Mouse (Mus musculus) midbrain, embryonic 11.5 days (tissue): ENCODE data around the gene Dock1. TPM values are rescaled to one million over a fixed set of nuclear protein-coding genes. Genes with fewer than 3 reads are reported as not detected.

Experiments used
- ATAC-seq: fragments of 200-750 bp; cut with Nextera tagmentation; 2 replicates; pipeline ENCODE4 v1.8.0; 2017; ENCODE audit warnings: moderate TSS enrichment, moderate library complexity; ENCODE audit not compliant: low FRiP score
- DNase-seq: peaks from one replicate; pipeline ENCODE4 v3.0.0; 2015; ENCODE audit warnings: low spot score; ENCODE audit errors: missing footprints
- H3K27ac ChIP-seq: fragments of 300-500 bp; sonication (generic); 2 replicates; pipeline ENCODE4 v1.5.1; 2014; ENCODE audit warnings: low read depth, low read length
- H3K27me3 ChIP-seq: fragments of 300-500 bp; sonication (generic); 2 replicates; pipeline ENCODE4 v1.6.1; 2014; ENCODE audit warnings: mild to moderate bottlenecking, low read length, moderate library complexity, mixed read lengths; ENCODE audit not compliant: control insufficient read depth, insufficient read depth
- H3K36me3 ChIP-seq: fragments of 300-500 bp; sonication (generic); 2 replicates; pipeline ENCODE4 v1.6.1; 2014; ENCODE audit warnings: mild to moderate bottlenecking, low read length, moderate library complexity, mixed read lengths; ENCODE audit not compliant: control insufficient read depth, insufficient read depth
- H3K4me1 ChIP-seq: fragments of 300-500 bp; sonication (generic); 2 replicates; pipeline ENCODE4 v1.6.1; 2014; ENCODE audit warnings: low read length; ENCODE audit not compliant: control insufficient read depth, insufficient read depth
- H3K4me2 ChIP-seq: fragments of 300-500 bp; sonication (generic); 2 replicates; pipeline ENCODE4 v1.6.1; 2014; ENCODE audit warnings: mild to moderate bottlenecking, moderate library complexity
- H3K4me3 ChIP-seq: fragments of 300-500 bp; sonication (generic); 2 replicates; pipeline ENCODE4 v1.5.1; 2014; ENCODE audit warnings: low read depth, low read length
- H3K9ac ChIP-seq: fragments of 300-500 bp; sonication (generic); 2 replicates; pipeline ENCODE4 v1.6.1; 2014; ENCODE audit warnings: low read length
- H3K9me3 ChIP-seq: fragments of 300-500 bp; sonication (generic); 2 replicates; pipeline ENCODE4 v1.6.1; 2016; ENCODE audit warnings: low read length; ENCODE audit not compliant: control insufficient read depth
- WGBS: fragments of 180-500 bp; shearing (Covaris S2); extraction: QIAGEN DNeasy Blood & Tissue Kit; methylation state at CpG from one replicate; pipeline ENCODE4 v1.1.7; 2014; 5-methylcytosine and 5-hydroxymethylcytosine counted together
- polyA plus RNA-seq: library from polyadenylated mRNA; unstranded; fragments of >200 nt; fragmentation: Nextera tagmentation; extraction: Ambion mirVana; gene quantifications from 2 replicates; pipeline ENCODE4 v1.2.1, GENCODE M21; 2014

The Dock1 gene
- polyA plus RNA-seq, 1 experiment from 2014 or later = 17.6 TPM

GRCm38 (mm10) chr7:135077340-135077739 lies 406.9 kb downstream of the Dock1 start:
- Histone ChIP-seq H3K36me3 (no peaks in the 10 kb centered on the region), H3K4me2 (no peak overlapping the region), H3K4me1 (no peaks in the 10 kb centered on the region), H3K27ac (no peak overlapping the region), H3K4me3 (no peak overlapping the region), H3K9me3 (no peaks in the 10 kb centered on the region), H3K27me3 (no peaks in the 10 kb centered on the region), H3K9ac (no peak overlapping the region)
- no peak for DNase-seq
- no peak for ATAC-seq
- 85% methylated on average over 6 of the region's 6 CpGs for WGBS

- H3K4me1 ChIP-seq = no peaks in the 10 kb centered on the region
- H3K4me3 ChIP-seq = no peak overlapping the region
- no peak overlapping the region for H3K27ac ChIP-seq
- H3K9ac ChIP-seq = no peak overlapping the region
- H3K4me2 ChIP-seq = no peak overlapping the region
- no peaks in the 10 kb centered on the region for H3K9me3 ChIP-seq
- 82% methylated on average over 10 of the region's 10 CpGs for WGBS
- DNase-seq (no peak), ATAC-seq (no peak)
- H3K27me3 ChIP-seq = no peaks in the 10 kb centered on the region
- no peaks in the 10 kb centered on the region for H3K36me3 ChIP-seq
These were observed 407.4 kb downstream of the Dock1 start for GRCm38 (mm10) chr7:135077806-135078205.

- Histone ChIP-seq H3K4me2 (no peak overlapping the region), H3K4me1 (no peaks in the 10 kb centered on the region), H3K9me3 (no peaks in the 10 kb centered on the region), H3K9ac (no peak overlapping the region), H3K4me3 (no peak overlapping the region), H3K27me3 (no peaks in the 10 kb centered on the region), H3K36me3 (no peaks in the 10 kb centered on the region), H3K27ac (no peak overlapping the region)
- ATAC-seq = no peak
- 90% methylated on average over 8 of the region's 8 CpGs for WGBS
- DNase-seq = no peak
These were observed 413.0 kb downstream of the Dock1 start for GRCm38 (mm10) chr7:135083421-135083820.

GRCm38 (mm10) chr7:135084069-135084468 lies 413.6 kb downstream of the Dock1 start:
- Histone ChIP-seq H3K4me3 (no peak overlapping the region), H3K4me1 (no peaks in the 10 kb centered on the region), H3K4me2 (no peak overlapping the region), H3K27me3 (no peaks in the 10 kb centered on the region), H3K9ac (no peak overlapping the region), H3K9me3 (no peaks in the 10 kb centered on the region), H3K36me3 (no peaks in the 10 kb centered on the region), H3K27ac (no peak overlapping the region)
- no peak for DNase-seq
- ATAC-seq = no peak
- WGBS = 83% methylated on average over 7 of the region's 7 CpGs

- no peaks in the 10 kb centered on the region for H3K9me3 ChIP-seq
- ATAC-seq (no peak), DNase-seq (no peak)
- H3K4me1 ChIP-seq = no peaks in the 10 kb centered on the region
- no peaks in the 10 kb centered on the region for H3K27me3 ChIP-seq
- H3K9ac ChIP-seq = no peak overlapping the region
- H3K36me3 ChIP-seq = no peaks in the 10 kb centered on the region
- WGBS = 88% methylated on average over 5 of the region's 5 CpGs
- no peak overlapping the region for H3K27ac ChIP-seq
- no peak overlapping the region for H3K4me3 ChIP-seq
- H3K4me2 ChIP-seq = no peak overlapping the region
These were observed 416.1 kb downstream of the Dock1 start for GRCm38 (mm10) chr7:135086556-135086955.

GRCm38 (mm10) chr7:135089626-135090025 lies 419.2 kb downstream of the Dock1 start:
- Histone ChIP-seq H3K9me3 (no peaks in the 10 kb centered on the region), H3K27ac (no peak overlapping the region), H3K4me3 (no peak overlapping the region), H3K36me3 (no peaks in the 10 kb centered on the region), H3K9ac (no peak overlapping the region), H3K27me3 (no peaks in the 10 kb centered on the region), H3K4me1 (no peaks in the 10 kb centered on the region), H3K4me2 (no peak overlapping the region)
- WGBS = 85% methylated on average over 4 of the region's 4 CpGs
- no peak for ATAC-seq
- no peak for DNase-seq

GRCm38 (mm10) chr7:135093851-135094250 lies 423.4 kb downstream of the Dock1 start:
- H3K36me3 ChIP-seq = no peaks in the 10 kb centered on the region
- no peaks in the 10 kb centered on the region for H3K4me1 ChIP-seq
- H3K4me3 ChIP-seq = no peak overlapping the region
- H3K9me3 ChIP-seq = no peaks in the 10 kb centered on the region
- ATAC-seq (no peak), DNase-seq (no peak)
- WGBS = 94% methylated on average over 2 of the region's 2 CpGs
- H3K4me2 ChIP-seq = no peak overlapping the region
- no peak overlapping the region for H3K9ac ChIP-seq
- H3K27me3 ChIP-seq = no peaks in the 10 kb centered on the region
- H3K27ac ChIP-seq = no peak overlapping the region

GRCm38 (mm10) chr7:135101921-135102320 lies 431.5 kb downstream of the Dock1 start:
- no peak overlapping the region for H3K4me2 ChIP-seq
- no peaks in the 10 kb centered on the region for H3K36me3 ChIP-seq
- no peaks in the 10 kb centered on the region for H3K9me3 ChIP-seq
- no peak overlapping the region for H3K27ac ChIP-seq
- H3K4me1 ChIP-seq = no peaks in the 10 kb centered on the region
- no peak overlapping the region for H3K9ac ChIP-seq
- no peaks in the 10 kb centered on the region for H3K27me3 ChIP-seq
- WGBS = 89% methylated on average over 7 of the region's 7 CpGs
- H3K4me3 ChIP-seq = no peak overlapping the region
- no peak for DNase-seq
- ATAC-seq = no peak

GRCm38 (mm10) chr7:135106536-135106935 lies 436.1 kb downstream of the Dock1 start:
- WGBS = 74% methylated on average over 3 of the region's 3 CpGs
- Histone ChIP-seq H3K4me3 (no peak overlapping the region), H3K36me3 (no peaks in the 10 kb centered on the region), H3K9ac (no peak overlapping the region), H3K27ac (no peak overlapping the region), H3K27me3 (no peaks in the 10 kb centered on the region), H3K4me1 (no peaks in the 10 kb centered on the region), H3K9me3 (no peaks in the 10 kb centered on the region), H3K4me2 (no peak overlapping the region)
- ATAC-seq (no peak), DNase-seq (no peak)

- DNase-seq = no peak
- H3K4me1 ChIP-seq = no peaks in the 10 kb centered on the region
- WGBS = 85% methylated on average over 1 of the region's 1 CpGs
- ATAC-seq = no peak
- H3K4me3 ChIP-seq = no peak overlapping the region
- H3K27ac ChIP-seq = no peak overlapping the region
- no peaks in the 10 kb centered on the region for H3K9me3 ChIP-seq
- no peak overlapping the region for H3K4me2 ChIP-seq
- H3K27me3 ChIP-seq = no peaks in the 10 kb centered on the region
- no peak overlapping the region for H3K9ac ChIP-seq
- no peaks in the 10 kb centered on the region for H3K36me3 ChIP-seq
These were observed 439.9 kb downstream of the Dock1 start for GRCm38 (mm10) chr7:135110307-135110706.
